8 mouse cellular contexts compared by ENCODE assay signal in the genomic region with DNA sequence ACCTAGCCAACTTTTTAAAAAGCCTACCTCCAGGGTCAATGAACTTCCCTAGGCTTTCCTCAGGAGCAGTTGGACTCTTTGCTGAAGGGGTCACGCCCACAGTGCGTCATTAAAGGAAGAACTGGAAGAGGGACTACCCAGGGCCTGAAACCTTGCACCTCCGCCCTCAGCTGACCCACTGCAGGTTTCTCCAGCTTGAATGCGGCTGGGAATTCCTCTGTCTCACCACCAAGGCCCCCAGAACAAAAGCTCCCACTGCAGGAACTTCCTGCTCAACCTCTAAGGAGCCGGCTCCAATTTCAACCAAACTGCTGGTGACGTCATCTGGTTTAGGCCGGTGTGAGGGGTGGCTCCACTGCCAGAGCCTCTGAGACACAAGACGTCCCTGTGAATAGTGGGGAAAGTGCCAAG. TPM values are rescaled to one million over a fixed set of nuclear protein-coding genes. Genes with fewer than 3 reads are reported as not detected.
A peak's percentile ranks its signal among the peaks of the same experiment; 100 is the strongest.
DNase-seq lines count a peak whose midpoint lies in the region; ATAC-seq and TF ChIP-seq lines count a peak whose summit lies in the region.

No protein-coding gene starts in this region.

- H3K36me3 ChIP-seq in hindbrain, embryonic 15.5 days = no peaks in the 10 kb centered on the region
- H3K36me3 ChIP-seq in lung, postnatal 0 days (ENCODE audit: insufficient read depth, low read length) = no peaks in the 10 kb centered on the region

- H3K4me3 ChIP-seq in hindbrain, embryonic 15.5 days = no peak overlapping the region
- H3K4me3 ChIP-seq in lung, postnatal 0 days (ENCODE audit: low read depth, low read length) = no peak overlapping the region

- TF ChIP-seq EP300 in lung, postnatal 0 days (IDR thresholded peaks at IDR 0.05) = no peak

- no peak overlapping the region for H3K9ac ChIP-seq in hindbrain, embryonic 15.5 days
- H3K9ac ChIP-seq in lung, postnatal 0 days (replicated peaks; ENCODE audit: low read depth) = no peak overlapping the region

- 0 out of 2 replicates have a peak, but pooled peaks have one; percentile 38 for ATAC-seq in hindbrain, embryonic 15.5 days (ENCODE audit: low FRiP score, low read depth)
- ATAC-seq in lung, postnatal 0 days = peak; percentile 88
- no peak for ATAC-seq in inflammation-experienced regulatory T-cells, adult 6 months

- DNase-seq in heart, adult 11 months = peak; percentile 93
- DNase-seq in heart, postnatal 36 days = no peak
- DNase-seq in R1 (ENCODE audit: low read depth, low spot score) = peak; percentile 99
- DNase-seq in lung, postnatal 0 days (ENCODE audit: low spot score) = peak; percentile 80
- no peak for DNase-seq in left cerebral cortex, postnatal 36 days (ENCODE audit: low spot score in 2 of 2)
- DNase-seq in cerebellum, postnatal 25 days = no peak

- H3K27ac ChIP-seq in hindbrain, embryonic 15.5 days (replicated peaks) = no peak overlapping the region
- H3K27ac ChIP-seq in lung, postnatal 0 days (ENCODE audit: low read length) = no peak overlapping the region

- H3K4me1 ChIP-seq in hindbrain, embryonic 15.5 days (replicated peaks) = peaks cover 11% of the 10 kb centered on the region; the same call in 1 of the 2 replicates
- no peaks in the 10 kb centered on the region for H3K4me1 ChIP-seq in lung, postnatal 0 days (ENCODE audit: insufficient read depth, low read depth, low read length)

- intact Hi-C loops in heart, postnatal 36 days (cut with DNase I) = no loop called here
- intact Hi-C loops in left cerebral cortex, postnatal 36 days (cut with DNase I) = no loop called here

- H3K27me3 ChIP-seq in hindbrain, embryonic 15.5 days = no peaks in the 10 kb centered on the region
- H3K27me3 ChIP-seq in lung, postnatal 0 days (replicated peaks; ENCODE audit: insufficient read depth, low read length) = no peaks in the 10 kb centered on the region

- 7% methylated on average over 8 of the region's 8 CpGs for WGBS in hindbrain, embryonic 15.5 days
- 13% methylated on average over 8 of the region's 8 CpGs for WGBS in lung, postnatal 0 days

- no peak for TF ChIP-seq CTCF in lung, postnatal 0 days (IDR thresholded peaks at IDR 0.05)

- no peaks in the 10 kb centered on the region for H3K9me3 ChIP-seq in hindbrain, embryonic 15.5 days
- no peaks in the 10 kb centered on the region for H3K9me3 ChIP-seq in lung, postnatal 0 days (ENCODE audit: low read length)

- H3K4me2 ChIP-seq in hindbrain, embryonic 15.5 days = no peak overlapping the region
- H3K4me2 ChIP-seq in lung, postnatal 0 days (replicated peaks; ENCODE audit: low read depth, low read length) = no peak overlapping the region

RNA-seq across cellular contexts. Expression of a gene that starts 45.4 kb away (rescaled TPM):
- total RNA-seq in heart, postnatal 36 days (2021) = 10 to 100 TPM; 12.5 to 13.2 TPM
- 9.6 and 10.6 TPM in 2 replicates for polyA plus RNA-seq in hindbrain, embryonic 15.5 days (2015; fragmentation: Nextera tagmentation; extraction: Ambion mirVana)
- 11.8 and 12.3 TPM in 2 replicates for polyA plus RNA-seq in lung, postnatal 0 days (2015; fragmentation: Nextera tagmentation; extraction: Ambion mirVana)
- 10 to 100 TPM; 45.2 to 71.2 TPM for total RNA-seq in left cerebral cortex, postnatal 36 days (2021)
- 10 to 100 TPM; 16.5 to 24.6 (median 16.8) TPM for polyA plus RNA-seq in inflammation-experienced regulatory T-cells, adult 6 months (2017; shearing (Covaris generic))

Comparison
In these comparisons a context has a peak if more than half of its experiments do, and no peak if none do; other contexts are left out.
1. DNase-seq: peak in heart, adult 11 months (single experiment), R1 (single experiment) and lung, postnatal 0 days (single experiment); none in heart, postnatal 36 days (0 of 2), left cerebral cortex, postnatal 36 days (0 of 2) and cerebellum, postnatal 25 days (0 of 2).